Mouse (Mus musculus) neural tube, embryonic 11.5 days (tissue): ENCODE data around the gene Gls. TPM values are rescaled to one million over a fixed set of nuclear protein-coding genes. Genes with fewer than 3 reads are reported as not detected.

Source experiments
- ATAC-seq: fragments of 200-750 bp; cut with Nextera tagmentation; 2 replicates; pipeline ENCODE4 v1.8.0; 2017; ENCODE audit warnings: moderate number of reproducible peaks, mild to moderate bottlenecking, moderate TSS enrichment, moderate library complexity; ENCODE audit not compliant: insufficient read depth, low FRiP score, low TSS enrichment
- DNase-seq: peaks from one replicate; pipeline ENCODE4 v3.0.0-alpha.2; 2015; ENCODE audit warnings: low spot score
- H3K27ac ChIP-seq: fragments of 300-500 bp; sonication (generic); 2 replicates; pipeline ENCODE4 v1.5.1; 2014; ENCODE audit warnings: low read depth, mild to moderate bottlenecking, low read length
- H3K27me3 ChIP-seq: fragments of 300-500 bp; sonication (generic); 2 replicates; pipeline ENCODE4 v1.6.1; 2014; ENCODE audit warnings: mild to moderate bottlenecking, low read length, mixed read lengths; ENCODE audit not compliant: control insufficient read depth, insufficient read depth
- H3K36me3 ChIP-seq: fragments of 300-500 bp; sonication (generic); 2 replicates; pipeline ENCODE4 v1.6.1; 2014; ENCODE audit warnings: mild to moderate bottlenecking, low read length, moderate library complexity, mixed read lengths; ENCODE audit not compliant: control insufficient read depth, insufficient read depth
- H3K4me1 ChIP-seq: fragments of 300-500 bp; sonication (generic); 2 replicates; pipeline ENCODE4 v1.6.1; 2014; ENCODE audit warnings: low read length, mixed read lengths; ENCODE audit not compliant: control insufficient read depth, insufficient read depth
- H3K4me2 ChIP-seq: fragments of 300-500 bp; sonication (generic); 2 replicates; pipeline ENCODE4 v1.6.1; 2014; ENCODE audit warnings: low read depth, mild to moderate bottlenecking, moderate library complexity
- H3K4me3 ChIP-seq: fragments of 300-500 bp; sonication (generic); 2 replicates; pipeline ENCODE4 v1.5.1; 2014; ENCODE audit warnings: low read depth, low read length
- H3K9ac ChIP-seq: fragments of 300-500 bp; sonication (generic); 2 replicates; pipeline ENCODE4 v1.6.1; 2014; ENCODE audit warnings: mild to moderate bottlenecking, low read length
- H3K9me3 ChIP-seq: fragments of 300-500 bp; sonication (generic); 2 replicates; pipeline ENCODE4 v1.6.1; 2016; ENCODE audit warnings: low read length; ENCODE audit not compliant: control insufficient read depth
- whole genome bisulfite sequencing: fragments of 180-500 bp; shearing (Covaris S2); extraction: QIAGEN DNeasy Blood & Tissue Kit; methylation state at CpG from one replicate; pipeline ENCODE4 v1.1.7; 2014; 5-methylcytosine and 5-hydroxymethylcytosine counted together
- polyA plus RNA-seq: library from polyadenylated mRNA; unstranded; fragments of >200 nt; fragmentation: Nextera tagmentation; extraction: Ambion mirVana; gene quantifications from 2 replicates; pipeline ENCODE4 v1.2.1, GENCODE M21; 2014

The Gls gene
- polyA plus RNA-seq, 1 experiment from 2014 or later, result 28.0 TPM

DNA sequence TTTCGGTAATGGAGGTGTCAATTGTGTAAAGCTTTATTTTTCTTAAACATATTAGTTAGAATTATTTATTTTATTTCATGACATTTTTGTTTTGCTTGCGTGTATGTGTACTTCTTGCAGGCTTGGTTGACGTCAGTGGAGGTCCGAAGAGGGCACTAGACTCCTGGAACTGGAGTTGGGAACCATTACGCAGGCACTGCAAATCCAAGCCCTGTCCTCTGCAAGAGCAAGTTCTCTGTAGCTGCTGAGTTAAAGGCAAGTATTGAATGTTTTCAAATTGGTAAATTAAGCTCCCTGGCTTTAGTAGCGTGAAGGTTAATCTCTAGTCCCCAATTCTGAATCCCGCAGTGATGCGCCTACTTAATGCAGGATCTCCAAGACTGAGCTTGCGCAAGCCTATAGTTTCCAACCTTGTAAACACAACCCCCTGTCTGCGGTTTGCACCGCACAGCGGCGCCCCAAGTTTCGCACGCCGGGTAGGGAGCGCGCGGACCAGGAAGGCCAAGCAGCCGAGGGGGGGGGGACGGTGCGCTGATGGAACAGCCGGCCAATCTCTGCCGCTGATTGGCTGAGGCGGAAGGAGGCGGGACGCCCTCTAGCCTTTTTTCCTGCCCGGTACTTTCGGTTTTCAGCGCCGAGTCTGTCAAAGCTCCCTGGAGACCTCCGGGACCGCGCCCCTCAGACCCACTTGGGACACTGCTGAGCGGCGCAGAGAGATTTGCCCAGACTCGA, 114.0 kb downstream of the Gls start, which contains the start of gene Stat1:
Stat1 (plus strand) TSS at position 581 of the 732 bp plus-strand sequence.
- ATAC-seq (peak; percentile 96), DNase-seq (peak; percentile 94)
- no peaks in the 10 kb centered on the region for H3K27me3 ChIP-seq
- no peak within 1 kb of the TSS for H3K27ac ChIP-seq
- H3K4me3 ChIP-seq, result peak within 1 kb of the TSS; percentile 76
- WGBS, result 4% methylated on average over 37 of the region's 37 CpGs
- peak within 1 kb of the TSS; percentile 90 for H3K4me2 ChIP-seq
- peak within 1 kb of the TSS; percentile 64 for H3K9ac ChIP-seq
- H3K4me1 ChIP-seq, result 0 out of 2 replicates have a peak, but pooled peaks cover 2% of the 10 kb centered on the region
- H3K36me3 ChIP-seq, result no peaks in the 10 kb centered on the region
- H3K9me3 ChIP-seq, result no peaks in the 10 kb centered on the region

DNA sequence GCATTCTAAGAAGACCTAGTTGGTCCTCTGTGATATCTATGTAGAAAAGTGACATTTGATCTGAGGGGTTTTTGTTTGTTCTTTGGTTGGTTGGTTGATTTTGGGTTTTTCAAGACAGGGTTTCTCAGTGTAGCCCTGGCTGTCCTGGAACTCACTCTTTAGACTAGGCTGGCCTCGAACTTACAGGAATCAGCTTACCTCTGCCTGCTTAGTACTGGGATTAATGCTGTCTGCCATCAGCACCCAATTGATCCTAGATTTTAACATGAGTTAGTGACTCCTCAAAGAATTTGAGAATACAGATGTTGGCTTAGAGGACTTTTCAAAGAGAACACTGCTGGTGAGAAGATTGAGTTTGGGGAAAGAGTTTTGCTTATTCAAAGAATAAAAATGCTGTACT, 115.3 kb downstream of the Gls start:
- no peaks in the 10 kb centered on the region for H3K9me3 ChIP-seq
- no peak overlapping the region for H3K4me2 ChIP-seq
- no peak overlapping the region for H3K27ac ChIP-seq
- H3K27me3 ChIP-seq, result no peaks in the 10 kb centered on the region
- H3K9ac ChIP-seq, result no peak overlapping the region
- H3K36me3 ChIP-seq, result no peaks in the 10 kb centered on the region
- WGBS, result 95% methylated on average over 1 of the region's 1 CpGs
- H3K4me1 ChIP-seq, result 0 out of 2 replicates have a peak, but pooled peaks cover 2% of the 10 kb centered on the region
- no peak for DNase-seq
- no peak overlapping the region for H3K4me3 ChIP-seq
- no peak for ATAC-seq

DNA sequence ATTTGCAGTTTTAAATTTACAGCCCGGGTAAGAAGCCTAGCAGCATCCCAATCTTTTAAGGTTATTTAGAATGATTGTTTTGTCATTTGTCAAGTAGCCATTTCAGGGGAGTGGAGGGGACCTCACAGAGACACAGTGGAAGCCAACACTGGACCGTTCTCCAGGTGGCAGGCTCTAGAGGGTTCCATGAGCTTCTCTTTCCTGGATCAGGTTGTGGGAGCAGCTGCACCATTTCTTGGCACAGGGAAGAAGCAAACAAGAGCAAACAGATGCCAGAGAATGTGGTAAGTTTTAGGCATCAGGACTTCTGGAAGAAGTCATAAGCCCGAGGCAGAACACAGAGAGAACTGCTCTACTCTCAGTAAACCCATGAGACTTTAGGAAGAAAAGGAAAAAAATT, 116.6 kb downstream of the Gls start:
- H3K4me3 ChIP-seq, result no peak overlapping the region
- H3K9ac ChIP-seq, result no peak overlapping the region
- no peaks in the 10 kb centered on the region for H3K27me3 ChIP-seq
- no peaks in the 10 kb centered on the region for H3K36me3 ChIP-seq
- 0 out of 2 replicates have a peak, but pooled peaks cover 2% of the 10 kb centered on the region for H3K4me1 ChIP-seq
- ATAC-seq, result no peak
- no peak overlapping the region for H3K4me2 ChIP-seq
- H3K27ac ChIP-seq, result no peak overlapping the region
- 75% methylated on average over 3 of the region's 3 CpGs for WGBS
- no peaks in the 10 kb centered on the region for H3K9me3 ChIP-seq
- no peak for DNase-seq

DNA sequence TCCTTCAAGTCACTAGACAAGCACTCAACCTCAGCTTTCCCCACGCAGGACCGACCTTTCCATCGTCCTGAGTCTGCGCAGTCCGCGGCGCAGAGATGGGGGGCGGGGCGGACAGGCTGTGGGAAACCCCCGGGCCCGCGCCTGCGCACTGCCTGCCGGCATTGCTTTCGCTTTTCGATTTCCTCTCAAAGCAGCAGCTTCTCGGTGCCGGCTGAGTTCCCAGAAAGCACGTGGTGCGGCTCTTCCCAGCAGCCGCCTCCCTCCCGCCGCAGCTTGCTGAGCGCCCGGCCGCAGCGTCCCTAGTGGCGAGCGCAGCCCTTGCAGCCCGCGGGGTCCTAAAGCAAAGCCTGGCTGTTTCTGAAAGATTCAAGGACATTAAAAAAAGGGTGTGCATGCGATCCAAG, 119.4 kb downstream of the Gls start:
- no peaks in the 10 kb centered on the region for H3K9me3 ChIP-seq
- peak; percentile 97 for DNase-seq
- no peaks in the 10 kb centered on the region for H3K4me1 ChIP-seq
- no peaks in the 10 kb centered on the region for H3K27me3 ChIP-seq
- H3K4me2 ChIP-seq, result peak overlapping the region; percentile 42
- peak overlapping the region; percentile 19; the same call in 1 of the 2 replicates for H3K4me3 ChIP-seq
- ATAC-seq, result peak; percentile 93
- no peak overlapping the region; the same call in 1 of the 2 replicates for H3K27ac ChIP-seq
- H3K9ac ChIP-seq, result peak overlapping the region; percentile 52
- H3K36me3 ChIP-seq, result no peaks in the 10 kb centered on the region
- under 1% methylated on average over 32 of the region's 32 CpGs for WGBS

Other genes starting within 250 kb of the Gls start
- 0.43 and 1.1 TPM in 2 replicates for gene Stat4, start 246.1 kb downstream of the Gls start, polyA plus RNA-seq
- 15.7 and 15.8 TPM in 2 replicates for gene Stat1, start 113.8 kb downstream of the Gls start, polyA plus RNA-seq